Mouse (Mus musculus) myocyte (in vitro differentiated cells): ENCODE measurements at regions not wholly inside any gene's neighbourhood (a gene's known extent, or its start where the extent isn't known, plus 50 kb on each side); places are given as distances from the start of the nearest gene placed in this dataset.

Source experiments
- CEBPB ChIP-seq: IDR thresholded peaks from 2 replicates; pipeline ENCODE4 v1.6.1; 2011; ENCODE audit warnings: mild to moderate bottlenecking, moderate library complexity; ENCODE audit not compliant: poor library complexity, insufficient read depth, severe bottlenecking
- E2F4 ChIP-seq: IDR thresholded peaks from one replicate; pipeline ENCODE4 v1.6.1; 2011; ENCODE audit warnings: mild to moderate bottlenecking, control low read depth, moderate library complexity; ENCODE audit not compliant: insufficient read depth
- MAX ChIP-seq: IDR thresholded peaks from one replicate; pipeline ENCODE4 v1.6.1; 2011; ENCODE audit warnings: low read depth, mild to moderate bottlenecking, control low read depth
- MYOD1 ChIP-seq, 3 experiments: IDR thresholded peaks; one replicate each; pipeline ENCODE4 v1.6.1; 2011; ENCODE audit warnings: control low read depth in 2 of 3, low read depth in 2 of 3, mild to moderate bottlenecking in 2 of 3, moderate library complexity in 1 of 3; ENCODE audit not compliant: insufficient read length in 2 of 3, control insufficient read depth in 1 of 3
- MYOG ChIP-seq, 3 experiments: IDR thresholded peaks; one replicate each; pipeline ENCODE4 v1.6.1; 2011; ENCODE audit warnings: control low read depth in 2 of 3, low read depth in 2 of 3, mild to moderate bottlenecking in 2 of 3; ENCODE audit not compliant: insufficient read length in 2 of 3, control insufficient read depth in 1 of 3, insufficient read depth in 1 of 3
- POLR2A ChIP-seq: IDR thresholded peaks from one replicate; pipeline ENCODE4 v1.6.1; 2011; ENCODE audit warnings: low read depth, mild to moderate bottlenecking, control low read depth, moderate library complexity; ENCODE audit not compliant: insufficient read length
- POLR2AphosphoS2 ChIP-seq: IDR thresholded peaks from one replicate; pipeline ENCODE4 v1.6.1; 2011; ENCODE audit warnings: low read depth, control low read depth; ENCODE audit not compliant: insufficient read length
- REST ChIP-seq: IDR thresholded peaks from one replicate; pipeline ENCODE4 v1.6.1; 2011; ENCODE audit warnings: mild to moderate bottlenecking, control low read depth, moderate library complexity; ENCODE audit not compliant: insufficient read depth, insufficient read length
- SRF ChIP-seq: IDR thresholded peaks from one replicate; pipeline ENCODE4 v1.6.1; 2011; ENCODE audit warnings: low read depth; ENCODE audit not compliant: control insufficient read depth, insufficient read length
- TCF12 ChIP-seq: IDR thresholded peaks from one replicate; pipeline ENCODE4 v1.6.1; 2011; ENCODE audit warnings: mild to moderate bottlenecking, control low read depth; ENCODE audit not compliant: poor library complexity, insufficient read depth, severe bottlenecking
- USF1 ChIP-seq: IDR thresholded peaks from one replicate; pipeline ENCODE4 v1.6.1; 2011; ENCODE audit warnings: low read depth, mild to moderate bottlenecking, control low read depth, moderate library complexity

GRCm38 (mm10) chr5:45144186-45144585, 305.9 kb downstream of the Qdpr start:
- TF ChIP-seq POLR2A (no peak), USF1 (no peak), TCF12 (no peak), MYOD1 (IDR thresholded peaks at IDR 0.05; ENCODE audit: control insufficient read depth in 1 of 3, insufficient read length in 2 of 3, low read depth in 2 of 3) (no peak), POLR2AphosphoS2 (no peak), E2F4 (no peak), MYOG (IDR thresholded peaks at IDR 0.05; ENCODE audit: control insufficient read depth in 1 of 3, insufficient read depth in 1 of 3, insufficient read length in 2 of 3, low read depth in 2 of 3) (no peak), SRF (no peak), CEBPB (no peak), MAX (no peak), REST (no peak)
